Mouse (Mus musculus) C2C12 (cell line): ENCODE measurements around the gene Frem2. TPM values are rescaled to one million over a fixed set of nuclear protein-coding genes. Genes with fewer than 3 reads are reported as not detected.

Experiments used
- H3K27me3 ChIP-seq: one replicate; pipeline ENCODE4 v1.6.1; 2011; ENCODE audit not compliant: control insufficient read depth, insufficient read depth, insufficient read length
- H3K36me3 ChIP-seq: one replicate; pipeline ENCODE4 v1.6.1; 2011; ENCODE audit not compliant: control insufficient read depth, insufficient read depth
- H3K4me3 ChIP-seq: one replicate; pipeline ENCODE4 v1.5.1; 2011; ENCODE audit warnings: mild to moderate bottlenecking, control low read depth; ENCODE audit not compliant: poor library complexity, insufficient read depth, severe bottlenecking
- H3K79me2 ChIP-seq: one replicate; pipeline ENCODE4 v1.6.1; 2011; ENCODE audit not compliant: control insufficient read depth, insufficient read depth
- H3K79me3 ChIP-seq: one replicate; pipeline ENCODE4 v1.6.1; 2011; ENCODE audit warnings: low read depth, control low read depth
- H3ac ChIP-seq: one replicate; pipeline ENCODE3; 2011; ENCODE audit warnings: low read depth; ENCODE audit not compliant: control insufficient read depth, insufficient read length
- CEBPB ChIP-seq: IDR thresholded peaks from one replicate; pipeline ENCODE4 v1.6.1; 2011; ENCODE audit warnings: low read depth, mild to moderate bottlenecking, control low read depth, moderate library complexity
- CTCF ChIP-seq: IDR thresholded peaks from one replicate; pipeline ENCODE4 v1.5.1; 2011; ENCODE audit not compliant: control insufficient read depth, insufficient read depth, insufficient read length
- FOSL1 ChIP-seq: IDR thresholded peaks from one replicate; pipeline ENCODE4 v1.8.0; 2011; ENCODE audit warnings: mild to moderate bottlenecking, low read length; ENCODE audit not compliant: poor library complexity, insufficient read depth, severe bottlenecking
- MAX ChIP-seq: IDR thresholded peaks from one replicate; pipeline ENCODE4 v1.6.1; 2011; ENCODE audit warnings: mild to moderate bottlenecking, control low read depth
- MYOD1 ChIP-seq: IDR thresholded peaks from one replicate; pipeline ENCODE4 v1.6.1; 2011; ENCODE audit warnings: low read depth; ENCODE audit not compliant: control insufficient read depth, insufficient read length
- MYOG ChIP-seq: IDR thresholded peaks from one replicate; pipeline ENCODE4 v1.6.1; 2011; ENCODE audit not compliant: control insufficient read depth, insufficient read length; ENCODE audit errors: extremely low read depth
- USF1 ChIP-seq: IDR thresholded peaks from one replicate; pipeline ENCODE4 v1.6.1; 2011; ENCODE audit warnings: low read depth, mild to moderate bottlenecking, control low read depth, moderate library complexity
- polyA plus RNA-seq: library from polyadenylated mRNA; unstranded; fragments of >200 nt; fragmentation: generic; extraction: Trizol; gene quantifications from one replicate; pipeline ENCODE4 v1.2.1, GENCODE M21; 2012; ENCODE audit warnings: missing spikeins

Frem2 gene
- polyA plus RNA-seq, 1 experiment = not detected

GRCm38 (mm10) chr3:53558230-53558629 is 98.9 kb downstream of the Frem2 start:
- TF ChIP-seq MYOG = no peak
- no peak for TF ChIP-seq MYOD1
- no peak for TF ChIP-seq CEBPB
- TF ChIP-seq MAX = no peak
- no peak for TF ChIP-seq FOSL1
- no peak for TF ChIP-seq CTCF
- TF ChIP-seq USF1 = no peak

GRCm38 (mm10) chr3:53557388-53558214 is 99.6 kb downstream of the Frem2 start:
- H3K79me2 ChIP-seq = no peaks in the 10 kb centered on the region
- H3K36me3 ChIP-seq = no peaks in the 10 kb centered on the region
- H3K27me3 ChIP-seq = peaks cover 33% of the 10 kb centered on the region
- TF ChIP-seq FOSL1 = no peak
- no peak for TF ChIP-seq CTCF
- no peak for TF ChIP-seq USF1
- no peak for TF ChIP-seq MAX
- TF ChIP-seq MYOD1 = no peak
- TF ChIP-seq MYOG = no peak
- TF ChIP-seq CEBPB = no peak
- no peaks in the 10 kb centered on the region for H3K79me3 ChIP-seq
- H3ac ChIP-seq = no peak overlapping the region
- H3K4me3 ChIP-seq = no peak overlapping the region

More at GRCm38 (mm10) chr3:53558230-53558629, 98.9 kb downstream of the Frem2 start:
- Histone ChIP-seq H3K4me3 (no peak overlapping the region), H3K36me3 (no peaks in the 10 kb centered on the region), H3ac (no peak overlapping the region), H3K79me3 (no peaks in the 10 kb centered on the region), H3K79me2 (no peaks in the 10 kb centered on the region), H3K27me3 (peaks cover 31% of the 10 kb centered on the region)

- no peak for TF ChIP-seq USF1
- TF ChIP-seq MYOD1 = no peak
- no peak for TF ChIP-seq MYOG
- no peak for TF ChIP-seq MAX
- no peak for TF ChIP-seq CTCF
- no peak for TF ChIP-seq CEBPB
- TF ChIP-seq FOSL1 = no peak
- Histone ChIP-seq H3K79me3 (no peaks in the 10 kb centered on the region), H3ac (no peak overlapping the region), H3K4me3 (no peak overlapping the region), H3K27me3 (peaks cover 41% of the 10 kb centered on the region), H3K79me2 (no peaks in the 10 kb centered on the region), H3K36me3 (no peaks in the 10 kb centered on the region)
Measured at GRCm38 (mm10) chr3:53555031-53555952, 101.9 kb downstream of the Frem2 start.

GRCm38 (mm10) chr3:53552691-53553090 is 104.5 kb downstream of the Frem2 start:
- H3ac ChIP-seq = no peak overlapping the region
- no peaks in the 10 kb centered on the region for H3K36me3 ChIP-seq
- H3K79me3 ChIP-seq = no peaks in the 10 kb centered on the region
- TF ChIP-seq USF1 (no peak), MYOD1 (no peak)
- peaks cover 32% of the 10 kb centered on the region for H3K27me3 ChIP-seq
- H3K4me3 ChIP-seq = no peak overlapping the region
- H3K79me2 ChIP-seq = no peaks in the 10 kb centered on the region

- H3K4me3 ChIP-seq = no peak overlapping the region
- no peaks in the 10 kb centered on the region for H3K79me3 ChIP-seq
- no peaks in the 10 kb centered on the region for H3K79me2 ChIP-seq
- no peak for TF ChIP-seq USF1
- no peak for TF ChIP-seq MAX
- no peak for TF ChIP-seq CTCF
- TF ChIP-seq MYOD1 = no peak
- no peak for TF ChIP-seq CEBPB
- TF ChIP-seq MYOG = no peak
- TF ChIP-seq FOSL1 = no peak
- H3K36me3 ChIP-seq = no peaks in the 10 kb centered on the region
- peaks cover 13% of the 10 kb centered on the region for H3K27me3 ChIP-seq
- H3ac ChIP-seq = no peak overlapping the region
Measured at GRCm38 (mm10) chr3:53532091-53532490, 125.1 kb downstream of the Frem2 start.
